Mouse (Mus musculus): ENCODE measurements around the gene Msh4. TPM values are rescaled to one million over a fixed set of nuclear protein-coding genes. Genes with fewer than 3 reads are reported as not detected.
"Not testable (repeated sequence)": the region's sequence is repeated elsewhere in the genome, so short reads cannot be mapped to it uniquely, and the experiment has no call there.

Msh4 gene
- polyA plus RNA-seq, 1 experiment from 2014 or later: not detected

GRCm38 (mm10) chr3:153864636-153865429, 41.1 kb downstream of the Msh4 start:
- Histone ChIP-seq H3K4me3 (ENCODE audit: low read depth, low read length) (no peak overlapping the region), H3K9ac (ENCODE audit: low read length) (no peak overlapping the region), H3K27me3 (ENCODE audit: control insufficient read depth, insufficient read depth, low read length) (no peaks in the 10 kb centered on the region), H3K27ac (ENCODE audit: low read depth, low read length) (no peak overlapping the region), H3K4me2 (no peak overlapping the region), H3K4me1 (ENCODE audit: control insufficient read depth, insufficient read depth, low read length) (no peaks in the 10 kb centered on the region), H3K36me3 (ENCODE audit: control insufficient read depth, insufficient read depth, low read length) (no peaks in the 10 kb centered on the region), H3K9me3 (ENCODE audit: control insufficient read depth, low read length) (no peaks in the 10 kb centered on the region)
- DNase-seq (ENCODE audit: low spot score, missing footprints) (no peak), ATAC-seq (ENCODE audit: low FRiP score) (0 out of 2 replicates have a peak, but pooled peaks have one; percentile 44)
- WGBS: 81% methylated on average over 4 of the region's 4 CpGs

- Histone ChIP-seq H3K9me3 (ENCODE audit: control insufficient read depth, low read length) (no peaks in the 10 kb centered on the region), H3K9ac (ENCODE audit: low read length) (no peak overlapping the region), H3K27me3 (ENCODE audit: control insufficient read depth, insufficient read depth, low read length) (no peaks in the 10 kb centered on the region), H3K4me3 (ENCODE audit: low read depth, low read length) (no peak overlapping the region), H3K4me2 (no peak overlapping the region), H3K36me3 (ENCODE audit: control insufficient read depth, insufficient read depth, low read length) (no peaks in the 10 kb centered on the region), H3K4me1 (ENCODE audit: control insufficient read depth, insufficient read depth, low read length) (no peaks in the 10 kb centered on the region), H3K27ac (ENCODE audit: low read depth, low read length) (no peak overlapping the region)
- WGBS: 95% methylated on average over 2 of the region's 2 CpGs
- ATAC-seq (ENCODE audit: low FRiP score) (no peak), DNase-seq (ENCODE audit: low spot score, missing footprints) (no peak)
These were observed 42.1 kb downstream of the Msh4 start for GRCm38 (mm10) chr3:153863816-153864215.

- H3K4me1 ChIP-seq (ENCODE audit: control insufficient read depth, insufficient read depth, low read length); H3K27me3 ChIP-seq (ENCODE audit: control insufficient read depth, insufficient read depth, low read length); H3K36me3 ChIP-seq (ENCODE audit: control insufficient read depth, insufficient read depth, low read length); DNase-seq (ENCODE audit: low spot score, missing footprints); H3K9me3 ChIP-seq (ENCODE audit: control insufficient read depth, low read length); H3K4me3 ChIP-seq (ENCODE audit: low read depth, low read length); H3K4me2 ChIP-seq; H3K27ac ChIP-seq (ENCODE audit: low read depth, low read length); H3K9ac ChIP-seq (ENCODE audit: low read length); ATAC-seq (ENCODE audit: low FRiP score): not testable (repeated sequence)
- 88% methylated on average over 8 of the region's 8 CpGs for WGBS
These were observed 45.5 kb downstream of the Msh4 start for GRCm38 (mm10) chr3:153860392-153860791.

- no peaks in the 10 kb centered on the region for H3K4me1 ChIP-seq (ENCODE audit: control insufficient read depth, insufficient read depth, low read length)
- WGBS: 81% methylated on average over 10 of the region's 10 CpGs
These were observed 47.5 kb downstream of the Msh4 start for GRCm38 (mm10) chr3:153858350-153859001.

GRCm38 (mm10) chr3:153852266-153852665, 53.7 kb downstream of the Msh4 start:
- H3K27me3 ChIP-seq (ENCODE audit: control insufficient read depth, insufficient read depth, low read length): no peaks in the 10 kb centered on the region
- DNase-seq (ENCODE audit: low spot score, missing footprints): no peak

More at GRCm38 (mm10) chr3:153858350-153859001, 47.5 kb downstream of the Msh4 start:
- H3K36me3 ChIP-seq (ENCODE audit: control insufficient read depth, insufficient read depth, low read length): no peaks in the 10 kb centered on the region
- H3K4me2 ChIP-seq: no peak overlapping the region
- H3K9ac ChIP-seq (ENCODE audit: low read length): no peak overlapping the region
- no peak overlapping the region for H3K4me3 ChIP-seq (ENCODE audit: low read depth, low read length)
- ATAC-seq (ENCODE audit: low FRiP score) (no peak), DNase-seq (ENCODE audit: low spot score, missing footprints) (no peak)
- H3K27me3 ChIP-seq (ENCODE audit: control insufficient read depth, insufficient read depth, low read length): no peaks in the 10 kb centered on the region
- no peak overlapping the region for H3K27ac ChIP-seq (ENCODE audit: low read depth, low read length)
- H3K9me3 ChIP-seq (ENCODE audit: control insufficient read depth, low read length): no peaks in the 10 kb centered on the region

GRCm38 (mm10) chr3:153850759-153851158, 55.2 kb downstream of the Msh4 start:
- Histone ChIP-seq H3K4me3 (ENCODE audit: low read depth, low read length) (no peak overlapping the region), H3K9ac (ENCODE audit: low read length) (no peak overlapping the region), H3K4me2 (no peak overlapping the region), H3K9me3 (ENCODE audit: control insufficient read depth, low read length) (no peaks in the 10 kb centered on the region), H3K27me3 (ENCODE audit: control insufficient read depth, insufficient read depth, low read length) (no peaks in the 10 kb centered on the region), H3K4me1 (ENCODE audit: control insufficient read depth, insufficient read depth, low read length) (no peaks in the 10 kb centered on the region), H3K27ac (ENCODE audit: low read depth, low read length) (no peak overlapping the region), H3K36me3 (ENCODE audit: control insufficient read depth, insufficient read depth, low read length) (no peaks in the 10 kb centered on the region)
- ATAC-seq (ENCODE audit: low FRiP score): no peak
- DNase-seq (ENCODE audit: low spot score, missing footprints): no peak
- WGBS: 86% methylated on average over 7 of the region's 7 CpGs

More at GRCm38 (mm10) chr3:153852266-153852665, 53.7 kb downstream of the Msh4 start:
- Histone ChIP-seq H3K4me2 (no peak overlapping the region), H3K4me1 (ENCODE audit: control insufficient read depth, insufficient read depth, low read length) (no peaks in the 10 kb centered on the region), H3K4me3 (ENCODE audit: low read depth, low read length) (no peak overlapping the region), H3K9ac (ENCODE audit: low read length) (no peak overlapping the region), H3K36me3 (ENCODE audit: control insufficient read depth, insufficient read depth, low read length) (no peaks in the 10 kb centered on the region), H3K27ac (ENCODE audit: low read depth, low read length) (no peak overlapping the region), H3K9me3 (ENCODE audit: control insufficient read depth, low read length) (no peaks in the 10 kb centered on the region)
- ATAC-seq (ENCODE audit: low FRiP score): no peak
- WGBS: 79% methylated on average over 8 of the region's 8 CpGs

- no peak overlapping the region for H3K4me2 ChIP-seq
- no peak for ATAC-seq (ENCODE audit: low FRiP score)
These were observed 56.4 kb downstream of the Msh4 start for GRCm38 (mm10) chr3:153849368-153850015.

GRCm38 (mm10) chr3:153847207-153847733, 58.7 kb downstream of the Msh4 start:
- WGBS: 79% methylated on average over 7 of the region's 7 CpGs
- no peaks in the 10 kb centered on the region for H3K36me3 ChIP-seq (ENCODE audit: control insufficient read depth, insufficient read depth, low read length)
- H3K4me1 ChIP-seq (ENCODE audit: control insufficient read depth, insufficient read depth, low read length): no peaks in the 10 kb centered on the region
- no peak for ATAC-seq (ENCODE audit: low FRiP score)
- no peak overlapping the region for H3K4me2 ChIP-seq
- H3K27ac ChIP-seq (ENCODE audit: low read depth, low read length): no peak overlapping the region
- no peaks in the 10 kb centered on the region for H3K27me3 ChIP-seq (ENCODE audit: control insufficient read depth, insufficient read depth, low read length)
- H3K9ac ChIP-seq (ENCODE audit: low read length): no peak overlapping the region
- no peak overlapping the region for H3K4me3 ChIP-seq (ENCODE audit: low read depth, low read length)
- no peak for DNase-seq (ENCODE audit: low spot score, missing footprints)
- no peaks in the 10 kb centered on the region for H3K9me3 ChIP-seq (ENCODE audit: control insufficient read depth, low read length)

More at GRCm38 (mm10) chr3:153849368-153850015, 56.4 kb downstream of the Msh4 start:
- Histone ChIP-seq H3K4me1 (ENCODE audit: control insufficient read depth, insufficient read depth, low read length) (no peaks in the 10 kb centered on the region), H3K27ac (ENCODE audit: low read depth, low read length) (no peak overlapping the region), H3K9ac (ENCODE audit: low read length) (no peak overlapping the region), H3K27me3 (ENCODE audit: control insufficient read depth, insufficient read depth, low read length) (no peaks in the 10 kb centered on the region), H3K9me3 (ENCODE audit: control insufficient read depth, low read length) (no peaks in the 10 kb centered on the region), H3K36me3 (ENCODE audit: control insufficient read depth, insufficient read depth, low read length) (no peaks in the 10 kb centered on the region), H3K4me3 (ENCODE audit: low read depth, low read length) (no peak overlapping the region)
- no peak for DNase-seq (ENCODE audit: low spot score, missing footprints)
- 6% methylated on average over 5 of the region's 5 CpGs for WGBS

Measured in midbrain, embryonic 11.5 days (tissue).